Mouse (Mus musculus): Measurements from ENCODE around the gene Stx1b.

GRCm38 (mm10) chr7:127841340-127842000, 17.1 kb upstream of the Stx1b start:
- TF ChIP-seq CTCF (IDR thresholded peaks at IDR 0.05; ENCODE audit: control insufficient read depth, insufficient read depth, insufficient read length) (no peak), MYOD1 (IDR thresholded peaks at IDR 0.05; ENCODE audit: control insufficient read depth, insufficient read length, low read depth) (no peak)

All from C2C12 (cell line).